Mouse (Mus musculus) megakaryocyte-erythroid progenitor cell, adult 5 weeks (primary cell): ENCODE results near the gene Tldc2. TPM values are rescaled to one million over a fixed set of nuclear protein-coding genes. Genes with fewer than 3 reads are reported as not detected.

Source experiments
- polyA plus RNA-seq: library from polyadenylated mRNA; stranded (reverse); fragments of >175 nt; gene quantifications from 2 replicates; pipeline ENCODE4 v1.2.3, GENCODE M21; 2012

Tldc2 gene
- polyA plus RNA-seq = not detected in 2 replicates

GRCm38 (mm10) chr2:157086796-157087195 lies at the start of gene Tldc2:
Tldc2 (plus strand) TSS chr2:157087055.

GRCm38 (mm10) chr2:157078793-157079700 lies 7.8 kb upstream of the Tldc2 start, which contains the start of gene Soga1:
Soga1 (minus strand) TSS chr2:157079254.

GRCm38 (mm10) chr2:157135014-157135413 lies 48.2 kb downstream of the Tldc2 start, which contains the start of gene Samhd1:
Samhd1 (minus strand) TSS chr2:157135265.

Other genes starting within 250 kb of the Tldc2 start
- 55.5 and 90.2 TPM in 2 replicates for gene Tgif2, start 247.0 kb upstream of the Tldc2 start, polyA plus RNA-seq
- not detected in 2 replicates for gene 4930518I15Rik, start 229.1 kb upstream of the Tldc2 start, polyA plus RNA-seq
- 92.2 and 94.5 TPM in 2 replicates for gene Rab5if, start 223.9 kb upstream of the Tldc2 start, polyA plus RNA-seq
- gene Sla2, start 199.9 kb upstream of the Tldc2 start, polyA plus RNA-seq = 1.5 and 1.9 TPM in 2 replicates
- gene Ndrg3, start 95.0 kb upstream of the Tldc2 start, polyA plus RNA-seq = 2.4 and 4.0 TPM in 2 replicates
- 2.0 and 2.5 TPM in 2 replicates for gene Dsn1, start 79.9 kb upstream of the Tldc2 start, polyA plus RNA-seq
- gene Soga1, start 7.8 kb upstream of the Tldc2 start, polyA plus RNA-seq = 10.3 and 19.8 TPM in 2 replicates
- 19.1 and 25.5 TPM in 2 replicates for gene Samhd1, start 48.2 kb downstream of the Tldc2 start, polyA plus RNA-seq
- 7.3 and 9.9 TPM in 2 replicates for gene Rbl1, start 117.5 kb downstream of the Tldc2 start, polyA plus RNA-seq
- 198 and 249 TPM in 2 replicates for gene Rpn2, start 192.0 kb downstream of the Tldc2 start, polyA plus RNA-seq
- 0.30 and 0.80 TPM in 2 replicates for gene Mroh8, start 192.5 kb downstream of the Tldc2 start, polyA plus RNA-seq